Mouse (Mus musculus): Measurements from ENCODE around the gene 3110001I22Rik.

3110001I22Rik gene

DNA sequence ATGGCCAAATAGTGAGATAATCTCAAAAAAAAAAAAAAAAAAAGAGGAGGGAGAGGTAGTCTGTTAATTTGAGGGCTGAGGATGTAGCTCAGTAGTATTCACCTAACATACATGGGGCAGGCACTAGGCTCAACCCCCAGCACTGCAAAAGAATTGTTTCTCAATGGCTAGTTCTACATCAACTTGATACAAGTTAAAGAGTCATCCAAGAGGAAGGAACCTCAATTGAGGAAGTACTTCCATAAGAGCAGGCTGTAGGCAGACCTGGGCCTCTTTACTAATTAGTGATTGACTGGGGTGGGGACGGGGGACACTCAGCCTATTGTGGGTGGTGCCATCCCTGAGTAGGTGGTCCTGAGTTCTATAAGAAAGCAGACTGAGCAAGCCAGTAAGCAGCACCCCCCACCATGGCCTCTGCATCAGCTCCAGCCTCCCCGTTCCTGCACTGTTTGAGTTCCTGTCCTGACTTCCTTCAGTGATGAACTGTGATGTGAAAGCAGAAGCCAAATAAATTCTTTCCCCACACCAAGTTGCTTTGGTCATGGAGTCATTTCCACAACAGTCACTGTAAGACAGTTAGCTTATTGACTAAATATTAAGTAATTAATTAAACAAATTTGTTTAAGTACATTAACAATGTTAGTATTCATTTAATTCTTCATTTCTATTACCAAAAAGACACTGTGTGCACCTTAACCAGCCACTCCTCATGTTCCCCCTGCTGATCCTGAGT is 45.3 kb downstream of the 3110001I22Rik start:
- DNase-seq (ENCODE audit: low read depth): no peak

- DNase-seq (ENCODE audit: low read depth): no peak
Observed at GRCm38 (mm10) chr16:13722937-13723336, 51.2 kb downstream of the 3110001I22Rik start.

GRCm38 (mm10) chr16:13727811-13728335 is 56.1 kb downstream of the 3110001I22Rik start:
- DNase-seq (ENCODE audit: low read depth): no peak

Data from induced T-regulatory cell, adult 2 months (primary cell).